Mouse (Mus musculus) midbrain, embryonic 15.5 days (tissue): ENCODE results near the gene Plcd1. TPM values are rescaled to one million over a fixed set of nuclear protein-coding genes. Genes with fewer than 3 reads are reported as not detected.

Source experiments
- ATAC-seq: fragments of 200-750 bp; cut with Nextera tagmentation; replicated peaks from 2 replicates; pipeline ENCODE4 v1.8.0; 2017; ENCODE audit warnings: moderate TSS enrichment
- H3K27ac ChIP-seq: fragments of 300-500 bp; sonication (generic); 2 replicates; pipeline ENCODE4 v1.5.1; 2015; ENCODE audit warnings: mild to moderate bottlenecking, inconsistent platforms
- H3K27me3 ChIP-seq: fragments of 300-500 bp; sonication (generic); replicated peaks from 2 replicates; pipeline ENCODE4 v1.6.1; 2015; ENCODE audit warnings: inconsistent platforms
- H3K36me3 ChIP-seq: fragments of 300-500 bp; sonication (generic); replicated peaks from 2 replicates; pipeline ENCODE4 v1.6.1; 2015; ENCODE audit warnings: inconsistent platforms
- H3K4me1 ChIP-seq: fragments of 300-500 bp; sonication (generic); 2 replicates; pipeline ENCODE4 v1.6.1; 2015; ENCODE audit warnings: inconsistent platforms
- H3K4me2 ChIP-seq: fragments of 300-500 bp; sonication (generic); 2 replicates; pipeline ENCODE4 v1.6.1; 2015; ENCODE audit warnings: inconsistent platforms, mild to moderate bottlenecking, moderate library complexity
- H3K4me3 ChIP-seq: fragments of 300-500 bp; sonication (generic); 2 replicates; pipeline ENCODE4 v1.5.1; 2015; ENCODE audit warnings: mild to moderate bottlenecking, inconsistent platforms
- H3K9ac ChIP-seq: fragments of 300-500 bp; sonication (generic); 2 replicates; pipeline ENCODE4 v1.6.1; 2015; ENCODE audit warnings: mild to moderate bottlenecking, inconsistent platforms
- H3K9me3 ChIP-seq: fragments of 300-500 bp; sonication (generic); 2 replicates; pipeline ENCODE4 v1.6.1; 2016; ENCODE audit warnings: inconsistent platforms
- WGBS: fragments of 180-500 bp; shearing (Covaris S2); methylation state at CpG from one replicate; pipeline ENCODE4 v1.1.7; 2015; ENCODE audit warnings: mixed read lengths; 5-methylcytosine and 5-hydroxymethylcytosine counted together
- polyA plus RNA-seq: library from polyadenylated mRNA; unstranded; fragments of >200 nt; fragmentation: Nextera tagmentation; extraction: Ambion mirVana; gene quantifications from 2 replicates; pipeline ENCODE4 v1.2.1, GENCODE M21; 2015

Gene Plcd1
- polyA plus RNA-seq, 1 experiment from 2014 or later: 16.4 TPM

DNA sequence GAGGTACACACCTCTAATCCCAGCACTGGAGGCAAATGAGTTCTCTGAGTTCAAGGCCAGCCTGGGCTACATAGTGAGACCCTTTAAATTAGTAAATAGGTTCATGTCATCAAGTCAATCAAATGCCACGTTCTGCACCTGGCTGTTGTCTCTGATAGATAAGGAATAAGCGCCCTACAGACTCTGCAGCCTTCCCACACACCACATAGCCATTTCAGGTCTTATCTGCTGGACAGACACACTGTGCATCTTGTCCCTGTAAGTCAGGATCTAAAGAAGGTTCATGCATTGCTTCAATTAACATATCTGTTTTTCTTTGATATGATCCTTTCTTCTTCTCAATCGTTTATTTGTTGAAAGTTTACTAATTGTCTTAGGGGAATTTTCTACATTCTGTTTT is 54.7 kb downstream of the Plcd1 start:
- Histone ChIP-seq H3K4me2 (no peak overlapping the region), H3K9ac (no peak overlapping the region), H3K27me3 (no peaks in the 10 kb centered on the region), H3K36me3 (no peaks in the 10 kb centered on the region; the same call in 1 of the 2 replicates), H3K27ac (no peak overlapping the region), H3K9me3 (no peaks in the 10 kb centered on the region), H3K4me1 (peaks cover 22% of the 10 kb centered on the region), H3K4me3 (no peak overlapping the region)
- 94% methylated on average over 3 of the region's 3 CpGs for whole genome bisulfite sequencing
- no peak for ATAC-seq

DNA sequence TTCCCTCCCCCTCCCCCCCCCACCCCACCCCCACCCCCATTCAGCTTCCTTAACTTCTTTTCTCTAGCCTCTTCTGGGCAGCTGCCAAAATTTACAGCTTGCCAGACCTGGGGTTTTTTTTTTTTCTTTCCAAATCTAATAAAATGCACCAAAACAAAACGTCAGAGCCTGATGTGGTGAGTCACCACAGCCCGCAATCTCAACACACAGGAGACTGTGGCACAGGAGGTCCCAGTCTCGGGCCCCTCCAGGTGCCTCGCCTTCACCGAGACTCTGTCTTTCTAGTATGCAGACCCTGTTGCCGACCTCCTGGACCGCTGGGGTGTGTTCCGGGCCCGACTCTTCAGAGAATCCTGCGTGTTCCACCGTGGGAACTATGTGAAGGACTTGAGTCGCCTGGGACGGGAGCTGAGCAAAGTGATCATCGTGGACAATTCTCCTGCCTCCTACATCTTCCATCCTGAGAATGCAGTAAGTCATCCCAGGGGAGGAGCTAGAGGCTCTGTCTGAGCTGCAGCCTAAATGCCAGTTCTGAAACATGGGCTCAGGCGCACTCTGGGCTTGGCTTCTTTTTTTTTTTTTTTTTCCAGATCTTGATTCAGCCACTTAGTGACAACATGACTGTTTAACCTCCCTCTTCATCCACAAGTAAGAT is 56.1 kb downstream of the Plcd1 start:
- Histone ChIP-seq H3K4me2 (no peak overlapping the region), H3K9me3 (no peaks in the 10 kb centered on the region), H3K9ac (no peak overlapping the region), H3K36me3 (no peaks in the 10 kb centered on the region; the same call in 1 of the 2 replicates), H3K27ac (no peak overlapping the region), H3K4me1 (peaks cover 35% of the 10 kb centered on the region), H3K4me3 (no peak overlapping the region), H3K27me3 (no peaks in the 10 kb centered on the region)
- no peak for ATAC-seq
- 66% methylated on average over 15 of the region's 15 CpGs for WGBS

DNA sequence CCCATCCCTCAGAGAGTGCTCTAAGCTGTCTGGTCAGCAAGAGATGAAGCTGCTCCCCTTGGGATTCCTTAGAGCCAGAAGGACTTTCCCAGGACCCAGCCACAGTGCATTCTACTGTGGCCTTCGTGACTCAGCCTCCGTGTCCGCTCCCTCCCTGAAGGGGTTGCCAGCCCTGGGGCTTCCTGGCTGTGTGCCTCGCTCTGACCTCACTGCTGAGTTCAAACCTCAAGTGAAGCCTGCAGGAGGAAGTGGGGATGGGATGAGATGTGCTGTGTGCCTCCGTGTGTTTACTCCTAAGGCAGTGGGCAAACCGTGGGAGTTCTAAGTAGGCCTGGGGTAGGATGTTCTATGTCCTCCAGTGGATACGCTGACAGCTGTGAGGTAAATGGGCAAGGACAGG is 57.5 kb downstream of the Plcd1 start:
- Histone ChIP-seq H3K4me1 (peaks cover 41% of the 10 kb centered on the region), H3K27me3 (no peaks in the 10 kb centered on the region), H3K9me3 (no peaks in the 10 kb centered on the region), H3K9ac (no peak overlapping the region), H3K36me3 (no peaks in the 10 kb centered on the region), H3K4me2 (no peak overlapping the region), H3K27ac (no peak overlapping the region), H3K4me3 (no peak overlapping the region)
- no peak for ATAC-seq
- 67% methylated on average over 7 of the region's 7 CpGs for whole genome bisulfite sequencing

DNA sequence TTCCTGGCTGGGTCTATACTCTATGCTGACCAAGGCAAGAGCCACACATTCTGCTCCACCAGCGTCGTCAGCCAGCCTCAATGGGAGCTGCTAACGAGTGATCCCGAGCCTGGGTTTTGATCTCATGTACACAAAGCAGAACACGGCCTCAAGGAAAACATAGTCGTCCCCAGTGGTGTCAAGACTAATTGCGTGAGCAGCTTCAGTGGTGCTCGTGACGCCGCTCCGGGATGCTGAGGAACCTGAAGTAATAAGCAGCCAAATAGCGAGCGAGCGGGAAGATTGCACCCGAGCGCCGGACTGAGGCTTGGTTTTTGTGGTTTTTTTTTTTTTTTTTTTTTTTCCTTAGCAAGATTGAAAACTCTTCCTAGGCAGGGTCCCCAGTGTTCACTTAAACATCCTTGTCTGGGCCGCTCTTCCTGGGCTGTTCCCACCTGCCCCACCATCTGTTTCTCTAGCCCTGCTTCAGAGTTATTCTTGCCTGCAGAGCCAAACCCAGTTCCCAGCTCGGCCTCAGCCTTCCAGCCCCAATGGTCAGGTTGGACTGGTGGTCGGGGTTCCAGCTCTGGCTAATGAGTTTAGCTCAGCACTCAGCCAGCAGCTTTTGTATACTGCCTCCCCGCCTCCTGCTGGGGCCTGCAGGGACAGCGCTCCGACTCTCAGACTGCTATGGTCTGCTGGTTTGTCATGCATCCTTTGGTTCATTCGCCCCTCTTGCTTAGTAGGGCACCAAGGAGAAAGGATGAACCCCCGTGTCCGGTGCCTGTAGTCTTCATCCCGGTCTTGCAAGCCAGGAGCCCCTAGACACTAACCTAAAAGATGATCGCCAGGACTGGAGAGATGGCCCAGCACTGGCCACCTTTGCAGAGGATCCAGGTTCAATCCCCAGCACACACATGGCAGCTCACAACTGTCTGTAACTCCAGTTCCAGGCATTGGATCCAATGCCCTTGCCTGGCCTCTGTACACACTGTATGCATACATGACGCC is 58.3 kb downstream of the Plcd1 start:
- ATAC-seq: 0 out of 2 replicates have a peak, but pooled peaks have one; percentile 13
- H3K9me3 ChIP-seq: no peaks in the 10 kb centered on the region
- H3K27ac ChIP-seq: peak overlapping the region; percentile 67; the same call in 1 of the 2 replicates
- no peak overlapping the region for H3K9ac ChIP-seq
- no peak overlapping the region for H3K4me3 ChIP-seq
- H3K4me2 ChIP-seq: no peak overlapping the region
- WGBS: 45% methylated on average over 29 of the region's 29 CpGs
- H3K36me3 ChIP-seq: no peaks in the 10 kb centered on the region
- H3K27me3 ChIP-seq: no peaks in the 10 kb centered on the region
- peaks cover 41% of the 10 kb centered on the region for H3K4me1 ChIP-seq

DNA sequence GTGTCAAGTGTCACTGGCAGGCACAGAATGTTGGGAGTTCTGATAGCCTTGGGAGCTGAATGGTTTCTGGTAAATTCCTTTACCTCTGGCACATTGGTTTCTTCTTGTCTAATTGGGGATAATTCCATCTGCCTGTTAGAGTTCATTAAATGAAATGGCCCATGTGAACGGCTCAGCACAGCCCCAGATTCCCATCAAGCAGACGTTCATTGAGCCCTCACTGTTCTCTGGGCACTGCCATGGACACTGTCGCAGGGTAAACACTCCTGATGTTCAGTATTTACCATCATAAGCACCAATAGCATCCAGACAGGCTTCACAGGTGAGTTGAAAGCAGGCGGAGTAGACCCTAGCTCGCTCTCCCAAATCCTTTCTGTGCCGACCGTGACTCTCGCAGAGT is 59.2 kb downstream of the Plcd1 start:
- Histone ChIP-seq H3K9ac (no peak overlapping the region), H3K27ac (peak overlapping the region; percentile 67), H3K9me3 (no peaks in the 10 kb centered on the region), H3K4me3 (no peak overlapping the region), H3K27me3 (no peaks in the 10 kb centered on the region), H3K36me3 (no peaks in the 10 kb centered on the region), H3K4me1 (peaks cover 41% of the 10 kb centered on the region), H3K4me2 (no peak overlapping the region)
- WGBS: 74% methylated on average over 8 of the region's 8 CpGs
- ATAC-seq: no peak

DNA sequence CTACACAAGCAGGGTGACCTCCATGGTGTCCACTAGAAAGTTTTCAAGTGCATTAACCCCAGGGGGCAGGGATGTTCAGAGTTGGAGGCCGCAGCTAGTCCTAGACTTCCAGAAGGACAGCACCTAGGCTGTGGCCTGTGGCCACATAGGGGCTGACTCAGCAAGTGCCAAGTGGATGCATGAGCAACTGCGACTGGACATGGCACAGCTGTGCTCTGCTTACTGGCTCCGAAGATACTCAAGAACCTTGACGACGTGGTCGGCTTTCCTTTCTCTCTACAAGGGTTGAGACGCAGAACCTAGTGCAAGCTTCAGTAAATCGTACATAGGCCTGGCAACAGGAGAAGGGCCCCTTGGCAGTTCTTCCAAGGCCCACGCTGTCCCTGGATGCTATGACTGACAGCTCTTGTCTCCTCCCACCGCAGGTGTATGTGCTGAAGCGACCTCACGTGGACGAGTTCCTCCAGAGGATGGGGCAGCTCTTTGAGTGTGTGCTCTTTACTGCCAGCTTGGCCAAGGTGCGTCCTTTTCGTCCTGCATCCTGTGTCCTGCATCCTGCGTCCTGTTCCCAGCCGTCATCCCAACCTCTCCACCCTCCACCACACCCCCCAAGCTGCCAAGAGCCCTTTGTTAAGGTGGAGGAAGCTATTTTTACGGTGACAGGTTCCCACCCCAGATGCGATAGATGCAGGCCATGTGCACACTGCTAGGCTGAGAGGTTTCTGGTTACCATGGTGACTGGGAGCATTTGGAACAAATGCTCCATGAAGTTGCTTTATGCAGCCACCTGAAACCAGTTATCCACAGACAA is 60.0 kb downstream of the Plcd1 start:
- Histone ChIP-seq H3K4me1 (peaks cover 41% of the 10 kb centered on the region), H3K9ac (no peak overlapping the region), H3K4me3 (no peak overlapping the region), H3K9me3 (no peaks in the 10 kb centered on the region), H3K4me2 (no peak overlapping the region), H3K27ac (peak overlapping the region; percentile 67), H3K36me3 (no peaks in the 10 kb centered on the region), H3K27me3 (no peaks in the 10 kb centered on the region)
- ATAC-seq: peak; percentile 82
- 57% methylated on average over 19 of the region's 19 CpGs for WGBS

DNA sequence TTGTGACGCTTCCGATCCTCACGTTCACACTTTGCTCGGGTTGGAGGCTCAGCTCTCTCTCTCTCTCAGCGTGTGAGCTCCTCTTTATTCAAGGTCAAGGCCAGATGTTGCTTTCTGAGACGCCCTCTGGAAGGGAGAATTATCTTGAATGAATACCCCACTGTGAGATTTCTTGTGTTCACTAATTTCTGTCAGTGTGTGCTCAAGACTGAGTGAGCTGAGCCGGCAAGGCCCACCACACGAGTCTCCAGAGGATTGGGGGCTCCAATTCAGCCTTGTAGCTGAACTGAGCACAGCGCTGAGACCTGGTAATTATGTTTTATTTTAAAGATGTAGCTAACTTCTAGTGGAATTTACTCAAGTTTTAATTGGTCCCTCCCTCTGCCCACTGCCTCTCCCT is 60.8 kb downstream of the Plcd1 start:
- Histone ChIP-seq H3K9ac (no peak overlapping the region), H3K4me3 (no peak overlapping the region), H3K36me3 (no peaks in the 10 kb centered on the region), H3K9me3 (no peaks in the 10 kb centered on the region), H3K27me3 (no peaks in the 10 kb centered on the region), H3K4me1 (peaks cover 41% of the 10 kb centered on the region), H3K27ac (peak overlapping the region; percentile 67; the same call in 1 of the 2 replicates), H3K4me2 (no peak overlapping the region)
- ATAC-seq: no peak
- 31% methylated on average over 9 of the region's 9 CpGs for WGBS

DNA sequence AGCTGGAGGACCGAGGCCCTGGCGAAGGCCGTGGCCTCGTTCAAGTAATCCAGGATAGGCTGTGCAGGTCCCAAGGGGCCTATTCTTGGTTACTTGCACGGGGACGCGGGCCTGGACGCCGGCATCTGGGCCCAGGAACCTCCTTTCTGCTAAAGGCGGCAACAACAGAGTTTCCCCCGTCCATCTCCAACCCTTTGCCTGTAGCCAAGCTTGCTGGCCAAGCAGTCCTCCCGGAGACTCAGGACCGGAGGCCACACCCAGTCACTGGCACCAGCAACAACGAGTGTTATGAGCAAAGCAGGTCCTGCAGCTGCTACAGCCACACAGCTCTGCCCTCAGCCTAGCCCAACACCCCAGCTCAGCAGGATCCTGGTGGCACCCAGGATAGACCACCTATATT is 61.5 kb downstream of the Plcd1 start:
- no peak for ATAC-seq
- Histone ChIP-seq H3K9me3 (no peaks in the 10 kb centered on the region), H3K36me3 (no peaks in the 10 kb centered on the region), H3K9ac (no peak overlapping the region), H3K27ac (no peak overlapping the region), H3K27me3 (no peaks in the 10 kb centered on the region), H3K4me3 (no peak overlapping the region), H3K4me1 (peaks cover 41% of the 10 kb centered on the region), H3K4me2 (no peak overlapping the region)
- WGBS: 80% methylated on average over 14 of the region's 14 CpGs

DNA sequence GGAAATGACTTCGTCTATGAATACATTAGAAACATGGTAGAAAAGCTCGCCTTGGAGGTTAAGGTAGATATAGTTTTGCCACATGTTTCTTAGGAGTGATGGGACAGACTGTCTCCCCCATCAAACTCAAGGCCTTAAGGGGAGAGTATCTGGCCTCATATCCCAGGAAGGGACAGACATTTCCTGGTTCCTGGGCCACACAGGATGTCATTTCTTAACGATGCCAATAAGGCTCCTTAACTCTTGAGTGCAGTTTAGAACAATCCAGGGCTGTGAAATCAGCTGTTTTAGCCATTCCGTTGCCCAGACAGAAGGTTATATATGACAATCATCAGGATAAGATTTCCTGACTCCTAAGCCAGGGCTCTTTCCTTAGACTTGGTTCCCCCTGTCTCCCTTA is 62.3 kb downstream of the Plcd1 start:
- Histone ChIP-seq H3K9ac (no peak overlapping the region), H3K36me3 (no peaks in the 10 kb centered on the region), H3K4me2 (no peak overlapping the region), H3K27me3 (no peaks in the 10 kb centered on the region), H3K4me1 (peaks cover 41% of the 10 kb centered on the region), H3K9me3 (no peaks in the 10 kb centered on the region), H3K4me3 (no peak overlapping the region), H3K27ac (no peak overlapping the region)
- 90% methylated on average over 4 of the region's 4 CpGs for WGBS
- ATAC-seq: no peak

DNA sequence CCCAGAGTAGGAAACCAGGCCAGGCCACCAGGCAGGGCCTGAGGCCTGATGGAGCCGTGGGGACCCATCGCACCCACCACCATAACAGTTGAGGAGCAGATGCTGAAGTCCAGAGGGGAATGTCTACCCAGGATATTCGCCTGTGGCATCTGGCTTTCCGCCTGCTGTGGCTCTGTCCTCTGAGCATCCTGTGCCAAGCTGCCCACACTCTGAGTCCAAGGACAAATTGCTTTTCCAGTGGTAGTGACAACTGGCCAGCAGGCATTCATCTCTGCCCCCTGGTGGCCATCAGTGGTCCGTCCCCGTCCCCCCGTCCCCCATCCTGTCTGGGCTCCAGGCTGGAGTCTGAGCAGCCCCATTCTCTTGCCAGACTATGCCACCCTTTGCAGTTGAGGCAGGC is 63.7 kb downstream of the Plcd1 start:
- Histone ChIP-seq H3K4me1 (peaks cover 30% of the 10 kb centered on the region), H3K4me3 (no peak overlapping the region), H3K4me2 (no peak overlapping the region), H3K36me3 (no peaks in the 10 kb centered on the region), H3K27me3 (no peaks in the 10 kb centered on the region), H3K9me3 (no peaks in the 10 kb centered on the region), H3K27ac (no peak overlapping the region), H3K9ac (no peak overlapping the region)
- ATAC-seq: no peak
- WGBS: 61% methylated on average over 7 of the region's 7 CpGs

DNA sequence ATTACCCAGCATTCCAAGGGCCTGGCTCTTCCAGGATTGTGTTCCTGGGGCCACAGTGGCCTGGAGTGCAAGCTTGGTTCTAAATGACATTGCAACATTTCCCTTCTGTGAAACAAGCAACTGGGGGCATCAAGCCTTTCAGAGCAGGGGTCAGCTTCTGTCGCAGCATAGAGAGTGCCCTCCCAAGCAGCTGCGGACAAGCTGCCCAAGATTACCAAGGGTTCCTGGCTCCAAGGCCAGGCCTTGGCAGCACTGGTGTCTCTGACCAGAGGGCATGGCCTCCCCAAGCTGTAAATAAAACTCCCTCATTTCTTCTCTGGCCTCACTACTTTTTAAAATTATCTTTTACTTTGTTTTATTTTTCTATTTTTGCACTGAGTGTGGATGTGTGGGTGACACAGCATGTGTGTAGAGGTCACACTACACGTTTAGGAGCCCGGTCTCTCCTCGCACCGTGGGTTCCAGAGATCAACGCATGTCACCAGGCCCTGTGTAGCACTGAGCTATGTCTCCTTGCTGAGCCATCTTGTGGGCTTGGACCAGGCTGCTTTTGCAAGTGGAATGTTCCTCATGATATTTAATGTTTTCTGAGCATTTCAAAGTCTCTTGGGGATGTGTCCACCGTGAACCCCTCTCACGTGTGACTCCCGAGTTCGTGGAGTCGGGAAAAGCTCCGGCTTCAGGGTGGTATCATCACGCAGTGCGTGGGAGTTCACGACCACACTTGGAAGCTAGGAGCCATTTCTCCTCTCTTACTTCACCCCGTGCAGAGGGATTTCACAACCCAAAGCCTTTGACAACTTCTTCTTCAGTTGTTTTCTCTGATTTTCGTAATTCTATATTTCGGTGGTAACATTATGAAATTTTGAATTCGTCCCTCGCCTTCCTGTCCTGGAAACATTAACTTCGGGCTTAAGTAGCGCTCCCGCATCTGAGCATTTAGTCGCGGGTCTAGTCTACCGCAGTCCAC is 64.8 kb downstream of the Plcd1 start:
- no peak overlapping the region for H3K4me3 ChIP-seq
- H3K36me3 ChIP-seq: no peaks in the 10 kb centered on the region
- no peak overlapping the region for H3K9ac ChIP-seq
- no peaks in the 10 kb centered on the region for H3K27me3 ChIP-seq
- H3K4me2 ChIP-seq: no peak overlapping the region
- H3K9me3 ChIP-seq: no peaks in the 10 kb centered on the region
- ATAC-seq: no peak
- no peak overlapping the region for H3K27ac ChIP-seq
- 93% methylated on average over 27 of the region's 27 CpGs for WGBS
- H3K4me1 ChIP-seq: peaks cover 19% of the 10 kb centered on the region
